Mouse (Mus musculus): ENCODE data around the gene Krtcap2. TPM values are rescaled to one million over a fixed set of nuclear protein-coding genes. Genes with fewer than 3 reads are reported as not detected.
A peak's percentile ranks its signal among the peaks of the same experiment; 100 is the strongest.

Krtcap2 gene
- polyA plus RNA-seq, 1 experiment = 183 TPM

- WGBS = 92% methylated on average over 5 of the region's 5 CpGs
- no peaks in the 10 kb centered on the region for H3K27me3 ChIP-seq (ENCODE audit: control insufficient read depth, insufficient read depth, low read length)
- no peaks in the 10 kb centered on the region for H3K4me1 ChIP-seq (replicated peaks; ENCODE audit: control insufficient read depth, insufficient read depth, low read length)
- no peaks in the 10 kb centered on the region for H3K36me3 ChIP-seq (ENCODE audit: control insufficient read depth, insufficient read depth, low read length)
- TF ChIP-seq CTCF (IDR thresholded peaks at IDR 0.05; ENCODE audit: borderline replicate concordance, control insufficient read depth, extremely low read depth, insufficient read depth, low read length, poor library complexity) (no peak), POLR2A (IDR thresholded peaks at IDR 0.05; ENCODE audit: control insufficient read depth, extremely low read depth, insufficient read depth, low read length, poor library complexity) (no peak)
- H3K27ac ChIP-seq (ENCODE audit: control insufficient read depth, insufficient read depth, low read length) = no peak overlapping the region
- H3K4me3 ChIP-seq (ENCODE audit: control insufficient read depth, insufficient read depth, low read length) = no peak overlapping the region
- DNase-seq = no peak
Observed at GRCm38 (mm10) chr3:89221167-89221566, 24.6 kb upstream of the Krtcap2 start.

GRCm38 (mm10) chr3:89224796-89225195, 21.0 kb upstream of the Krtcap2 start:
- no peaks in the 10 kb centered on the region for H3K27me3 ChIP-seq (ENCODE audit: control insufficient read depth, insufficient read depth, low read length)

GRCm38 (mm10) chr3:89225321-89225815, 20.4 kb upstream of the Krtcap2 start:
- Histone ChIP-seq H3K36me3 (ENCODE audit: control insufficient read depth, insufficient read depth, low read length) (no peaks in the 10 kb centered on the region), H3K4me1 (replicated peaks; ENCODE audit: control insufficient read depth, insufficient read depth, low read length) (peaks cover 16% of the 10 kb centered on the region), H3K27ac (ENCODE audit: control insufficient read depth, insufficient read depth, low read length) (no peak overlapping the region), H3K4me3 (ENCODE audit: control insufficient read depth, insufficient read depth, low read length) (no peak overlapping the region), H3K27me3 (ENCODE audit: control insufficient read depth, insufficient read depth, low read length) (no peaks in the 10 kb centered on the region)
- WGBS = 91% methylated on average over 12 of the region's 12 CpGs
- TF ChIP-seq CTCF (IDR thresholded peaks at IDR 0.05; ENCODE audit: borderline replicate concordance, control insufficient read depth, extremely low read depth, insufficient read depth, low read length, poor library complexity) (no peak), POLR2A (IDR thresholded peaks at IDR 0.05; ENCODE audit: control insufficient read depth, extremely low read depth, insufficient read depth, low read length, poor library complexity) (no peak)
- no peak for DNase-seq

More at GRCm38 (mm10) chr3:89224796-89225195, 21.0 kb upstream of the Krtcap2 start:
- Histone ChIP-seq H3K27ac (ENCODE audit: control insufficient read depth, insufficient read depth, low read length) (no peak overlapping the region), H3K36me3 (ENCODE audit: control insufficient read depth, insufficient read depth, low read length) (no peaks in the 10 kb centered on the region), H3K4me1 (replicated peaks; ENCODE audit: control insufficient read depth, insufficient read depth, low read length) (peaks cover 16% of the 10 kb centered on the region), H3K4me3 (ENCODE audit: control insufficient read depth, insufficient read depth, low read length) (no peak overlapping the region)
- WGBS = 88% methylated on average over 11 of the region's 11 CpGs
- TF ChIP-seq CTCF (IDR thresholded peaks at IDR 0.05; ENCODE audit: borderline replicate concordance, control insufficient read depth, extremely low read depth, insufficient read depth, low read length, poor library complexity) (no peak), POLR2A (IDR thresholded peaks at IDR 0.05; ENCODE audit: control insufficient read depth, extremely low read depth, insufficient read depth, low read length, poor library complexity) (no peak)
- DNase-seq = no peak

GRCm38 (mm10) chr3:89225918-89226317, 19.8 kb upstream of the Krtcap2 start:
- Histone ChIP-seq H3K4me1 (replicated peaks; ENCODE audit: control insufficient read depth, insufficient read depth, low read length) (peaks cover 16% of the 10 kb centered on the region), H3K27me3 (ENCODE audit: control insufficient read depth, insufficient read depth, low read length) (no peaks in the 10 kb centered on the region), H3K27ac (ENCODE audit: control insufficient read depth, insufficient read depth, low read length) (no peak overlapping the region), H3K36me3 (ENCODE audit: control insufficient read depth, insufficient read depth, low read length) (no peaks in the 10 kb centered on the region), H3K4me3 (ENCODE audit: control insufficient read depth, insufficient read depth, low read length) (no peak overlapping the region)
- no peak for TF ChIP-seq CTCF (IDR thresholded peaks at IDR 0.05; ENCODE audit: borderline replicate concordance, control insufficient read depth, extremely low read depth, insufficient read depth, low read length, poor library complexity)
- TF ChIP-seq POLR2A (IDR thresholded peaks at IDR 0.05; ENCODE audit: control insufficient read depth, extremely low read depth, insufficient read depth, low read length, poor library complexity) = no peak
- 71% methylated on average over 4 of the region's 4 CpGs for WGBS
- DNase-seq = no peak

- no peak for TF ChIP-seq POLR2A (IDR thresholded peaks at IDR 0.05; ENCODE audit: control insufficient read depth, extremely low read depth, insufficient read depth, low read length, poor library complexity)
- no peak for TF ChIP-seq CTCF (IDR thresholded peaks at IDR 0.05; ENCODE audit: borderline replicate concordance, control insufficient read depth, extremely low read depth, insufficient read depth, low read length, poor library complexity)
- H3K36me3 ChIP-seq (ENCODE audit: control insufficient read depth, insufficient read depth, low read length) = no peaks in the 10 kb centered on the region
- whole genome bisulfite sequencing = 95% methylated on average over 11 of the region's 11 CpGs
- no peak overlapping the region for H3K27ac ChIP-seq (ENCODE audit: control insufficient read depth, insufficient read depth, low read length)
- no peak for DNase-seq
- H3K4me1 ChIP-seq (replicated peaks; ENCODE audit: control insufficient read depth, insufficient read depth, low read length) = peaks cover 16% of the 10 kb centered on the region
- no peak overlapping the region for H3K4me3 ChIP-seq (ENCODE audit: control insufficient read depth, insufficient read depth, low read length)
- H3K27me3 ChIP-seq (ENCODE audit: control insufficient read depth, insufficient read depth, low read length) = no peaks in the 10 kb centered on the region
Observed at GRCm38 (mm10) chr3:89226361-89226760, 19.4 kb upstream of the Krtcap2 start.

GRCm38 (mm10) chr3:89226900-89227299, 18.9 kb upstream of the Krtcap2 start, which contains the start of gene Mtx1:
Gene Mtx1, minus strand, starts transcription at chr3:89227088.
- Histone ChIP-seq H3K36me3 (ENCODE audit: control insufficient read depth, insufficient read depth, low read length) (no peaks in the 10 kb centered on the region), H3K4me3 (ENCODE audit: control insufficient read depth, insufficient read depth, low read length) (peak within 1 kb of the TSS; percentile 24), H3K27ac (ENCODE audit: control insufficient read depth, insufficient read depth, low read length) (no peak within 1 kb of the TSS), H3K27me3 (ENCODE audit: control insufficient read depth, insufficient read depth, low read length) (no peaks in the 10 kb centered on the region), H3K4me1 (replicated peaks; ENCODE audit: control insufficient read depth, insufficient read depth, low read length) (peaks cover 16% of the 10 kb centered on the region)
- no peak for DNase-seq
- TF ChIP-seq CTCF (IDR thresholded peaks at IDR 0.05; ENCODE audit: borderline replicate concordance, control insufficient read depth, extremely low read depth, insufficient read depth, low read length, poor library complexity) (no peak), POLR2A (IDR thresholded peaks at IDR 0.05; ENCODE audit: control insufficient read depth, extremely low read depth, insufficient read depth, low read length, poor library complexity) (no peak)
- WGBS = 20% methylated on average over 21 of the region's 21 CpGs

Data from thymus, adult 2 months (tissue).